Mouse (Mus musculus) thymus, adult 2 months (tissue): ENCODE results near the gene Adh5.

ENCODE experiments used
- CTCF ChIP-seq: fragments of 200-500 bp; IDR thresholded peaks from 2 replicates; pipeline ENCODE4 v1.5.1; 2012; ENCODE audit warnings: mild to moderate bottlenecking, control low read depth, low read length, moderate library complexity, borderline replicate concordance; ENCODE audit not compliant: control insufficient read depth, poor library complexity, insufficient read depth; ENCODE audit errors: extremely low read depth
- POLR2A ChIP-seq: fragments of 200-500 bp; IDR thresholded peaks from 2 replicates; pipeline ENCODE4 v1.6.1; 2012; ENCODE audit warnings: mild to moderate bottlenecking, low read length, control low read depth, moderate library complexity; ENCODE audit not compliant: control insufficient read depth, poor library complexity, insufficient read depth; ENCODE audit errors: extremely low read depth

GRCm38 (mm10) chr3:138419369-138419768 lies 23.5 kb upstream of the Adh5 start:
- TF ChIP-seq CTCF (no peak), POLR2A (no peak)
